Mouse (Mus musculus): ENCODE data around the gene Pir.

- TF ChIP-seq CTCF (IDR thresholded peaks at IDR 0.05; ENCODE audit: low read depth) (no peak), EP300 (IDR thresholded peaks at IDR 0.05; ENCODE audit: low read depth) (no peak)
Observed at GRCm38 (mm10) chrX:164419471-164419939, 150.3 kb downstream of the Pir start, which contains the start of gene Piga.
